ENCODE assay signal across 13 mouse cellular contexts in genomic region chr5:90611996-90612611, GRCm38 (mm10). TPM values are rescaled to one million over a fixed set of nuclear protein-coding genes. Genes with fewer than 3 reads are reported as not detected.
DNase-seq lines count a peak whose midpoint lies in the region; ATAC-seq and TF ChIP-seq lines count a peak whose summit lies in the region.
"Had no signal": no experiment of that assay in that cellular context is flagged by ENCODE, and none has a peak within 500 bp of the region (broad histone marks: within the 10 kb centered on the region; RNA-seq: fewer than 3 reads in every experiment).

No protein-coding gene starts in this region.

- no peak overlapping the region for H3K27ac ChIP-seq in liver, postnatal 0 days (ENCODE audit: low read depth)
- H3K27ac ChIP-seq in liver, embryonic 12.5 days: no peak overlapping the region
- peak overlapping the region; percentile 77 for H3K27ac ChIP-seq in intestine, postnatal 0 days (ENCODE audit: low read depth, low read length)
- no peak overlapping the region; the same call in 1 of the 2 replicates for H3K27ac ChIP-seq in stomach, embryonic 15.5 days
- H3K27ac ChIP-seq in forebrain, embryonic 13.5 days: no peak overlapping the region
- no peak overlapping the region for H3K27ac ChIP-seq in forebrain, embryonic 10.5 days
- no peak overlapping the region for H3K27ac ChIP-seq in hindbrain, embryonic 13.5 days
- H3K27ac ChIP-seq: liver, embryonic 14.5 days had no signal

- in situ Hi-C loops in Patski (cut with MboI; ENCODE audit: low pct_unique_long_range_greater_than_20kb): no loop called here

- H3K9ac ChIP-seq in liver, postnatal 0 days (replicated peaks): no peak overlapping the region
- no peak overlapping the region for H3K9ac ChIP-seq in liver, embryonic 12.5 days
- no peak overlapping the region for H3K9ac ChIP-seq in intestine, postnatal 0 days (ENCODE audit: low read depth, low read length)
- H3K9ac ChIP-seq in stomach, embryonic 15.5 days: no peak overlapping the region
- H3K9ac ChIP-seq in forebrain, embryonic 13.5 days: no peak overlapping the region
- H3K9ac ChIP-seq in hindbrain, embryonic 13.5 days: no peak overlapping the region
- H3K9ac ChIP-seq: liver, embryonic 14.5 days had no signal

- no peak overlapping the region for H3K4me3 ChIP-seq in liver, postnatal 0 days (ENCODE audit: low read depth, low read length)
- H3K4me3 ChIP-seq in liver, embryonic 12.5 days: no peak overlapping the region
- no peak overlapping the region for H3K4me3 ChIP-seq in intestine, postnatal 0 days (ENCODE audit: low read depth, low read length)
- H3K4me3 ChIP-seq in stomach, embryonic 15.5 days (replicated peaks): no peak overlapping the region
- H3K4me3 ChIP-seq in forebrain, embryonic 13.5 days: no peak overlapping the region
- no peak overlapping the region for H3K4me3 ChIP-seq in forebrain, embryonic 10.5 days
- no peak overlapping the region for H3K4me3 ChIP-seq in hindbrain, embryonic 13.5 days

- CTCF ChIA-PET in Patski (lab: Charles Lee): interaction anchor here (1.8 kb wide), 1 partner anchor 11 kb away, joined by 7 read pairs; no protein-coding TSS in a partner anchor

- POLR2A ChIA-PET in Patski (lab: Charles Lee): interaction anchor here (1.2 kb wide), 1 partner anchor 12 kb away, joined by 3 read pairs; no protein-coding TSS in a partner anchor

- H3K4me1 ChIP-seq in liver, postnatal 0 days (ENCODE audit: insufficient read depth): no peaks in the 10 kb centered on the region; the same call in 1 of the 2 replicates
- no peaks in the 10 kb centered on the region for H3K4me1 ChIP-seq in liver, embryonic 12.5 days
- 0 out of 2 replicates have a peak, but pooled peaks cover 5% of the 10 kb centered on the region for H3K4me1 ChIP-seq in intestine, postnatal 0 days (replicated peaks; ENCODE audit: control insufficient read depth, insufficient read depth, low read length)
- no peaks in the 10 kb centered on the region; the same call in 1 of the 2 replicates for H3K4me1 ChIP-seq in stomach, embryonic 15.5 days
- H3K4me1 ChIP-seq in forebrain, embryonic 13.5 days: no peaks in the 10 kb centered on the region
- H3K4me1 ChIP-seq in forebrain, embryonic 10.5 days: no peaks in the 10 kb centered on the region
- no peaks in the 10 kb centered on the region for H3K4me1 ChIP-seq in hindbrain, embryonic 13.5 days (replicated peaks)

- no peaks in the 10 kb centered on the region for H3K36me3 ChIP-seq in liver, postnatal 0 days (replicated peaks; ENCODE audit: insufficient read depth, low read length)
- no peaks in the 10 kb centered on the region for H3K36me3 ChIP-seq in liver, embryonic 12.5 days
- H3K36me3 ChIP-seq in intestine, postnatal 0 days (ENCODE audit: control insufficient read depth, insufficient read depth): peaks cover 21% of the 10 kb centered on the region
- no peaks in the 10 kb centered on the region for H3K36me3 ChIP-seq in stomach, embryonic 15.5 days
- no peaks in the 10 kb centered on the region for H3K36me3 ChIP-seq in forebrain, embryonic 13.5 days (ENCODE audit: poor library complexity, severe bottlenecking)
- no peaks in the 10 kb centered on the region for H3K36me3 ChIP-seq in forebrain, embryonic 10.5 days (replicated peaks)
- no peaks in the 10 kb centered on the region for H3K36me3 ChIP-seq in hindbrain, embryonic 13.5 days

- DNase-seq in liver, postnatal 0 days: no peak
- DNase-seq in Patski (ENCODE audit: low read depth, low spot score): no peak
- DNase-seq in forebrain, embryonic 10.5 days (ENCODE audit: extremely low spot score, low spot score): no peak
- DNase-seq: cerebellum, adult 11 months; heart, adult 18-20 months; kidney, adult 8-10 months; lung, postnatal 4 days had no signal

- peak; percentile 57 for ATAC-seq in liver, postnatal 0 days
- ATAC-seq in liver, embryonic 12.5 days: no peak
- ATAC-seq in Patski: peak; percentile 83
- ATAC-seq in intestine, postnatal 0 days: peak; percentile 94
- ATAC-seq in stomach, embryonic 15.5 days (ENCODE audit: insufficient read depth, low FRiP score, low read depth): peak; percentile 27; the same call in 1 of the 2 replicates
- no peak for ATAC-seq in forebrain, embryonic 13.5 days
- no peak for ATAC-seq in hindbrain, embryonic 13.5 days (ENCODE audit: low FRiP score)

- WGBS in liver, postnatal 0 days (ENCODE audit: insufficient replicate concordance): 66% methylated on average over 6 of the region's 6 CpGs
- 69% methylated on average over 6 of the region's 6 CpGs for WGBS in liver, embryonic 12.5 days (ENCODE audit: insufficient replicate concordance)
- 52% methylated on average over 6 of the region's 6 CpGs for WGBS in intestine, postnatal 0 days
- 78% methylated on average over 6 of the region's 6 CpGs for WGBS in stomach, embryonic 15.5 days
- WGBS in forebrain, embryonic 13.5 days: 81% methylated on average over 6 of the region's 6 CpGs
- 87% methylated on average over 6 of the region's 6 CpGs for WGBS in forebrain, embryonic 10.5 days
- WGBS in hindbrain, embryonic 13.5 days: 83% methylated on average over 6 of the region's 6 CpGs

- H3K4me2 ChIP-seq in liver, postnatal 0 days (ENCODE audit: low read depth, low read length): no peak overlapping the region
- H3K4me2 ChIP-seq in liver, embryonic 12.5 days: no peak overlapping the region
- H3K4me2 ChIP-seq in intestine, postnatal 0 days (replicated peaks; ENCODE audit: low read depth): no peak overlapping the region
- H3K4me2 ChIP-seq in stomach, embryonic 15.5 days: no peak overlapping the region
- H3K4me2 ChIP-seq in forebrain, embryonic 13.5 days: no peak overlapping the region
- no peak overlapping the region for H3K4me2 ChIP-seq in hindbrain, embryonic 13.5 days

- H3K9me3 ChIP-seq in liver, postnatal 0 days (ENCODE audit: low read length): no peaks in the 10 kb centered on the region
- H3K9me3 ChIP-seq in liver, embryonic 12.5 days (replicated peaks): no peaks in the 10 kb centered on the region
- H3K9me3 ChIP-seq in intestine, postnatal 0 days (ENCODE audit: control insufficient read depth): no peaks in the 10 kb centered on the region
- no peaks in the 10 kb centered on the region for H3K9me3 ChIP-seq in stomach, embryonic 15.5 days
- H3K9me3 ChIP-seq in forebrain, embryonic 13.5 days (replicated peaks): no peaks in the 10 kb centered on the region
- H3K9me3 ChIP-seq in forebrain, embryonic 10.5 days: no peaks in the 10 kb centered on the region
- H3K9me3 ChIP-seq in hindbrain, embryonic 13.5 days: no peaks in the 10 kb centered on the region

- no peak for TF ChIP-seq CTCF in liver, postnatal 0 days (IDR thresholded peaks at IDR 0.05; ENCODE audit: low read depth)
- peak; percentile 35 for TF ChIP-seq CTCF in Patski (IDR thresholded peaks at IDR 0.05)
- TF ChIP-seq CTCF in intestine, postnatal 0 days (IDR thresholded peaks at IDR 0.05; ENCODE audit: low read depth): no peak

- H3K27me3 ChIP-seq in liver, postnatal 0 days (ENCODE audit: insufficient read depth, low read length): no peaks in the 10 kb centered on the region
- H3K27me3 ChIP-seq in liver, embryonic 12.5 days (replicated peaks): no peaks in the 10 kb centered on the region
- no peaks in the 10 kb centered on the region for H3K27me3 ChIP-seq in Patski
- H3K27me3 ChIP-seq in intestine, postnatal 0 days (replicated peaks; ENCODE audit: control insufficient read depth, insufficient read depth, low read length): no peaks in the 10 kb centered on the region
- no peaks in the 10 kb centered on the region for H3K27me3 ChIP-seq in stomach, embryonic 15.5 days (replicated peaks)
- no peaks in the 10 kb centered on the region for H3K27me3 ChIP-seq in forebrain, embryonic 13.5 days
- H3K27me3 ChIP-seq in forebrain, embryonic 10.5 days (ENCODE audit: poor library complexity, severe bottlenecking): no peaks in the 10 kb centered on the region
- H3K27me3 ChIP-seq in hindbrain, embryonic 13.5 days: no peaks in the 10 kb centered on the region

- no peak for TF ChIP-seq EP300 in liver, postnatal 0 days (IDR thresholded peaks at IDR 0.05; ENCODE audit: low read depth)

RNA-seq across cellular contexts. Expression of gene Rassf6, which starts 28.4 kb away (rescaled TPM):
- polyA plus RNA-seq in liver, postnatal 0 days (2015; fragmentation: Nextera tagmentation; extraction: Ambion mirVana): 7.1 and 7.9 TPM in 2 replicates
- polyA plus RNA-seq in liver, embryonic 12.5 days (2016; fragmentation: Nextera tagmentation; extraction: Ambion mirVana): 4.3 and 5.0 TPM in 2 replicates
- 3.9 TPM for polyA plus RNA-seq in Patski (2021)
- polyA plus RNA-seq in intestine, postnatal 0 days (2015; fragmentation: Nextera tagmentation; extraction: Ambion mirVana): 28.7 and 30.7 TPM in 2 replicates
- polyA plus RNA-seq in stomach, embryonic 15.5 days (2015; fragmentation: Nextera tagmentation; extraction: Ambion mirVana): 12.2 and 12.8 TPM in 2 replicates
- polyA plus RNA-seq in forebrain, embryonic 13.5 days (2015; fragmentation: Nextera tagmentation; extraction: Ambion mirVana): 0.79 TPM in 1 of 2 replicates, not detected in the other
- 0.09 and 0.23 TPM in 2 replicates for polyA plus RNA-seq in forebrain, embryonic 10.5 days (2016; fragmentation: Nextera tagmentation; extraction: Ambion mirVana)
- 0.87 and 1.0 TPM in 2 replicates for polyA plus RNA-seq in hindbrain, embryonic 13.5 days (2015; fragmentation: Nextera tagmentation; extraction: Ambion mirVana)

RNA-seq across cellular contexts. Expression of gene 5830473C10Rik, which starts 51.2 kb away (rescaled TPM):
- polyA plus RNA-seq in liver, postnatal 0 days (2015; fragmentation: Nextera tagmentation; extraction: Ambion mirVana): 9.4 and 10.0 TPM in 2 replicates
- 0.12 and 0.25 TPM in 2 replicates for polyA plus RNA-seq in liver, embryonic 12.5 days (2016; fragmentation: Nextera tagmentation; extraction: Ambion mirVana)
- 0.06 TPM for polyA plus RNA-seq in Patski (2021)
- 0.35 and 0.63 TPM in 2 replicates for polyA plus RNA-seq in intestine, postnatal 0 days (2015; fragmentation: Nextera tagmentation; extraction: Ambion mirVana)
- 0.09 and 0.12 TPM in 2 replicates for polyA plus RNA-seq in stomach, embryonic 15.5 days (2015; fragmentation: Nextera tagmentation; extraction: Ambion mirVana)
- polyA plus RNA-seq in forebrain, embryonic 13.5 days (2015; fragmentation: Nextera tagmentation; extraction: Ambion mirVana): not detected in 2 replicates
- 0.06 TPM in 1 of 2 replicates, not detected in the other for polyA plus RNA-seq in forebrain, embryonic 10.5 days (2016; fragmentation: Nextera tagmentation; extraction: Ambion mirVana)
- polyA plus RNA-seq in hindbrain, embryonic 13.5 days (2015; fragmentation: Nextera tagmentation; extraction: Ambion mirVana): not detected in 2 replicates

Comparison
In these comparisons a context has a peak if more than half of its experiments do, and no peak if none do; other contexts are left out.
1. ATAC-seq: peak in liver, postnatal 0 days (single experiment), Patski (single experiment), intestine, postnatal 0 days (single experiment) and stomach, embryonic 15.5 days (single experiment); none in liver, embryonic 12.5 days (single experiment), forebrain, embryonic 13.5 days (single experiment) and hindbrain, embryonic 13.5 days (single experiment).